Mouse (Mus musculus): ENCODE data around the gene E2f2.

The E2f2 gene

DNA sequence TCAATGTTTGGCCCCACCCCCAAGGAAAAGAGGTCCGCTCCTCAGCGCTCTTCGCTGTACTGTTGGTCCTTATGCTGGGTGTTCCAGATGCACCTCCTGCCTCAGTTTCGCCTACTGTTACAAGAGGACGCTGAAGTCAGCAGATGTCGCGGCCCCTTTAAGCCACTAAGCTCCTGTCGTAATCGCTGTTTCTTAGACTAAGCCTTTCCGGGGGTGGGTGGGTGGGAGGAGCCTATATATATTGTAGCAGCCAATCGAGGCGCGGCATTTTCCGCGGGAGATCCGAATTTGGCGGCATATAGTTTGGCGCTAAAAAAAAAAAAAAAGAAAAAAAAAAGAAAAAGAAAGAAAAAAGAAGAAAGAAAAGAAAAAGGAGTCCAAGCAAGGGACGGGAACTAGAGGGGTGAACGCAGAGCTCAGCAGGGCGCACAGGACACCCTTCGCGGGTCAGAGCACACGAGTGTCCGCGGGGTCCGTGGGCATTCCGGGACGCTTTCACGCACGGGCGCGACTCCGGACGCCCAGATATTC is at the start of gene E2f2:
Gene E2f2 (plus strand): TSS at position 384 of the 531 bp plus-strand sequence.
- DNase-seq: no peak

- no peak for DNase-seq
These were observed 48.9 kb upstream of the E2f2 start for GRCm38 (mm10) chr4:136123111-136123791.

DNA sequence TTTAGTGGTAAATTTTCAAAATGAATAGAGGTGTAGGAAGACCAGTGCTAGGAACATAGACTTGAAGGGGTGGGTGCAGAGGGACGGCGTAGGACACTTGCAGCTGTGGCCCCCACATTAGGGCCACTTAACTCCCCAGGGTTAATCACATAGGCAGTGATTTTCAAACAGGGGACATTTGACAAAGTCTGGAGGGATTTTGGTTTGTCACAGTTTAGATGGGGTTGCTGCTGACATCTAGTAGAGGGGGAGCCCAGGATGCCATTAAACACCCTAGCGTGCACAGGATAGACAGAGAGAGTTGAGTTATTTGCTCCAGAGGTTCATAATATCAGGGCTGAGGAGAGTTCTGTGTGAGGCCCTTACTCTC is 48.4 kb upstream of the E2f2 start:
- DNase-seq: no peak

GRCm38 (mm10) chr4:136124581-136124980 is 47.6 kb upstream of the E2f2 start:
- no peak for DNase-seq

GRCm38 (mm10) chr4:136125458-136125857 is 46.7 kb upstream of the E2f2 start:
- no peak for DNase-seq

DNA sequence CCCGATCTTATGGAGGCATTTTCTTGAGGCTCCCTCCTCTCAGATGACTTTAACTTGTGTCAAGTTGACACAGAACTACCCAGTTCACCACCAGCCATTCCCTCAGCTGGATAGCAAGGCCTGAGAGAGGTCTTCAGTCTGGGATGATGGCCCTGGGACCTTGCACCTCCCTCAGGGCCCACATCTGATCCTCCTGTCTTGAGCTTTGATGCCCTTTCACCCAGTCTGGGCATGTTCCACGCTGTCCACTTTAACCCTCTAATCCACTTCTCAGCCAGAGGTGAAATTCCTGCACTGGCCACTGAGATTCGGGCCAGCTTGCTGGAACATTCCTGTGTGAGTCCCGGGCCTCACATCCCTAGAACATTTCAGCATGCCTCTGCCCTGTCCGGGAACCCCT is 46.2 kb upstream of the E2f2 start:
- DNase-seq: no peak

- DNase-seq: no peak
These were observed 44.5 kb upstream of the E2f2 start for GRCm38 (mm10) chr4:136127670-136128069.

DNA sequence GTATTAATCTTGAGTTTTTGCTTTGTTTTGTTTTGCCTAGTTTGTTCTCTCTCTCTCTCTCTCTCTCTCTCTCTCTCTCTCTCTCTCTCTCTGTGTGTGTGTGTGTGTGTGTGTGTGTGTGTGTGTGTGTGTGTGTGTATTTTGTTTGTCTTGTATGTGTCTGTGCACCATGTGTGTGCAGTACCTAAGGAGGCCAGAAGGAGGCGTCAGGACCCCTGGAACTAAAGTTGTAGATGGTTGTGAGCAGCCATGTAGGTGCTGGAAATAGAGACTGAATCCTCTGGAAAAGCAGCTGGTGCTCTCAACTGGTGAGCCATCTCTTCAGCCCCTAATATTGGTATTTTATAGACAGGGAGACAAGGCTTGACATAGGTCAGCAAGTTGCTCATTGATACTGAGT is 42.4 kb upstream of the E2f2 start:
- DNase-seq: no peak

GRCm38 (mm10) chr4:136133801-136134200 is 38.4 kb upstream of the E2f2 start:
- no peak for DNase-seq

- DNase-seq: no peak
These were observed 37.7 kb upstream of the E2f2 start for GRCm38 (mm10) chr4:136134418-136134977.

GRCm38 (mm10) chr4:136134978-136135873 is 37.0 kb upstream of the E2f2 start:
- DNase-seq: no peak

DNA sequence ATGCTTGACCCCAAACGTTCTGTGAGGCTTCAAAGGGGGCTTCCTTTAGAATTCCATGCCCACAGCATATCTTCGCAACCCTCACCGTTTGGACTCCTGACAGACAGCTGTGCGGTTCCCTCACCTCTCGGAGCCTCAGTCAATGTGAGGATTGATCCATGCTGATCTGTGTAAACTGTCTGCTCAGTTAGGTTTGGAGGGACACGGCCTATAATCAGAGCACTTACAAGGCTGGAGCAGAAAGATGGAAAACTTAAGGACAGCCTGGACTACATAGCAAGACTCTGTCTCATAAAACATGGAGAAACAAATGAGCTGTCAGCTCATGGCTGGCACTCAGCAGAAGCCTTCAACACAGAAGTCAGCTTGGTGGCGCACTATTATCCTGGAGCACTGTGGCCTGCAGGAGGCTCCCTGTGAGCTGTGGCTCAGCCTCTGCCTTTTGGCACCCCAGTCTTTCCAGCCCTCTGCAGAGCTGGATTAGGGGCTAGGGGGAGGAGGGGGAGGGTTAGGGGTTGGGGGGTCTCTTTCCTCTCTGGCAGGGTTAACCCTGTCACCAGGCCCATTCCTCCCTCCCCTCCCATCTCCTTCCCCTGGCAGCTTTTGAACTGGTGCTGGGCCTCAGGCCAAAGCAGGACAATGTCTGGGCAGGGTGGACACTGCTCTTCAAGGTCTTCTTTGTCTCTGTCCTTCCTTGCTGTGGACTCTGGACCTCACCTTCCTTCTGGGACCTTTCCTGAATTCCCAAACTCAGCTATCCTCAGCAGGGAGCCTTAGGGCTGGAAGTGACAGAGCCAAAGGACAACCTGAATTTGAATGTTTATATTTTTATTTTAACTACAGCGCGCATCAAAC is 36.1 kb upstream of the E2f2 start:
- DNase-seq: no peak

- no peak for DNase-seq
These were observed 32.7 kb upstream of the E2f2 start for GRCm38 (mm10) chr4:136139326-136140110.

GRCm38 (mm10) chr4:136140327-136141250 is 31.6 kb upstream of the E2f2 start:
- no peak for DNase-seq

- DNase-seq: no peak
These were observed 29.7 kb upstream of the E2f2 start for GRCm38 (mm10) chr4:136142267-136143192.

DNA sequence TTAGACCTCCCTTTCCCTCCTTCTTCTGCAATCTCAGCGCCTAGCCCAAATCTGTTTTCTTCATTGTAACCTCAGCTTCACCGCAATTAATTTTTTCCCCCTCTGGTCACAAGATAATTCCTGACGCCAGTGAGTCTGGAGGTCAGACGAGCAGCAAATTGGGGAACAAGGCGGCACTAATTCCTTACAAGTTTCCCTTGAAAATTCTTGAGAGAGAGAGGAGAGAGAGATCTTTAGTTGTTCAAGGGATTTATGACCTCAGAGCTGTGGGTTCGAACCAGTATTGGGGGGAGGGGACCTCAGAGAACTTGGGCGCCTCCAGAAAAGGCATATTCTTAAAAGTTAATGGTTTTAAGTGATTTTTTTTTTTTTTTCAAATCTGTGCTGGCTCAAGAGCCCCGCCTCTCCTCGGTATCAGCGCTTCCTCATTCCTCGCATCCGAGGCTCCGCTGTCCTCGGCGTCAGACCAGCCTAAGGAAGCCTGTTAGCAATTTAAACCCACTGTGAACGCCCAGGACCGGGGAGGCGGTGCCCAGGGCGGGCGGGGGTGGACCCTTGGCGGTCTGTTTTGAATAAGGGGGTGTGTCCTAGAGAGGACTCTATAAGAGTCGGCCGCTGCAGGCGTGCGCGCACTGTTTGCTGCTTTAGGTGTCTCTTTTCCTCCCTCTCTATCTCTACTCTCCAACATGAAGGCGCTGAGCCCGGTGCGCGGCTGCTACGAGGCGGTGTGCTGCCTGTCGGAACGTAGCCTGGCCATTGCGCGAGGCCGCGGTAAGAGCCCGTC is 28.8 kb upstream of the E2f2 start, which contains the start of gene Id3:
Gene Id3 (plus strand): TSS at position 305 of the 784 bp plus-strand sequence.
- DNase-seq: no peak

- no peak for DNase-seq
These were observed 27.9 kb upstream of the E2f2 start for GRCm38 (mm10) chr4:136144126-136144926.

DNA sequence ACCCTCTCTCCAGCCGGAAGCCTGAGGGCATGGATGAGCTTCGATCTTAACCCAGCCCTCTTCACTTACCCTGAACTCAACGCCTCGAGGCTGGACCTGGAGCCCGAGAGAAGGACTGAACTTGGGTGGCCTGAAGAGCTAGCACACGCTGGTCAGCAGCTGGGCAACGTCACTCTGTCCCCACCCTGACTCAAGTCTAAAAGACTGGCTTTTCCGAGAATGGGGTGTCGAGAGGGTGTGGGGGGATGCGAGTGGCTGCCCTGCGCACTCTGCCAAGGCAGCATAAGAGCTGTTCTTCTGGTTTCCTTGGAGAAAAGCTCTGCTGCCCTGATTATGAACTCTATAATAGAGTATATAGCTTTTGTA is 27.3 kb upstream of the E2f2 start:
- no peak for DNase-seq

Data from cerebellum, adult 11 months (tissue).